ENCODE assay signal across 17 mouse cellular contexts in the genomic region with DNA sequence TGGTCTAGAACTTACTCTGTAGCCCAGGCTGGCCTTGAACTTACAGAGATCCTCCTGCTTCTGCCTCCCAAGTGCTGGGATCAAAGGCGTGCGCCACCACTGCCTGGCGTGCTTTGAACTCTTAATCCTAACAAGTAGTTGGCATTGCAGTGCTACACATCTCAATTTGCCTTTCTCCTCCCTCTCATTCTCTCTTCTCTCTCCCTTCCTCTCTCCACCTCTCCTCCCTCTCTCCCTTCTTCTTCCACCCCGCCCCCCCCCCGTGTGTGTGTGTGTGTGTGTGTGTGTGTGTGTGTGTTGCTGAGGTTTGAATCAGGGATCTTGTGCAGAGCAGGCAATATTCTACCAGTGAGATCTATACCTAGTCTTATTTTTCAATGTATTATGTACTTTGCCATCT. TPM values are rescaled to one million over a fixed set of nuclear protein-coding genes. Genes with fewer than 3 reads are reported as not detected.
"Had no signal": no experiment of that assay in that cellular context is flagged by ENCODE, and none has a peak within 500 bp of the region (broad histone marks: within the 10 kb centered on the region; RNA-seq: fewer than 3 reads in every experiment).

No protein-coding gene starts in this region.

- H3K9ac ChIP-seq: intestine, embryonic 15.5 days; kidney, embryonic 15.5 days; limb, embryonic 13.5 days; midbrain, embryonic 13.5 days; stomach, embryonic 15.5 days had no signal

- H3K9me3 ChIP-seq: intestine, embryonic 15.5 days; kidney, embryonic 15.5 days; limb, embryonic 10.5 days; limb, embryonic 13.5 days; midbrain, embryonic 13.5 days; stomach, embryonic 15.5 days had no signal

- H3K4me2 ChIP-seq: intestine, embryonic 15.5 days; kidney, embryonic 15.5 days; limb, embryonic 13.5 days; midbrain, embryonic 13.5 days; stomach, embryonic 15.5 days had no signal

- H3K27me3 ChIP-seq: intestine, embryonic 15.5 days; kidney, embryonic 15.5 days; midbrain, embryonic 13.5 days; stomach, embryonic 15.5 days had no signal

- ATAC-seq: intestine, embryonic 15.5 days; midbrain, embryonic 13.5 days had no signal

- H3K4me3 ChIP-seq: intestine, embryonic 15.5 days; kidney, embryonic 15.5 days; left cerebral cortex, adult 2 months; limb, embryonic 10.5 days; limb, embryonic 13.5 days; midbrain, embryonic 13.5 days; stomach, embryonic 15.5 days had no signal

- H3K4me1 ChIP-seq: midbrain, embryonic 13.5 days had no signal

- H3K27ac ChIP-seq: intestine, embryonic 15.5 days; kidney, embryonic 15.5 days; left cerebral cortex, adult 2 months; limb, embryonic 10.5 days; limb, embryonic 13.5 days; midbrain, embryonic 13.5 days had no signal

- DNase-seq: kidney, adult 11 months; kidney, adult 8-10 months; kidney, postnatal 10 days; kidney, postnatal 36 days; layer of hippocampus, postnatal 36 days; lung, adult 2 months; lung, postnatal 14 days had no signal

RNA-seq across cellular contexts. Expression of gene Mpo, which starts 46.1 kb away (rescaled TPM):
- total RNA-seq: left cerebral cortex, adult 2 months; left cerebral cortex, postnatal 25 days; liver, adult 2 months; midbrain, postnatal 0 days had no signal
- polyA plus RNA-seq: midbrain, postnatal 0 days had no signal
